Mouse (Mus musculus) intestine, embryonic 14.5 days (tissue): ENCODE results near the gene Plek2. TPM values are rescaled to one million over a fixed set of nuclear protein-coding genes. Genes with fewer than 3 reads are reported as not detected.
A peak's percentile ranks its signal among the peaks of the same experiment; 100 is the strongest.

Experiments
- ATAC-seq: fragments of 200-750 bp; cut with Nextera tagmentation; replicated peaks from 2 replicates; pipeline ENCODE4 v1.8.0; 2017; ENCODE audit warnings: low read depth, moderate number of reproducible peaks, moderate TSS enrichment, moderate library complexity; ENCODE audit not compliant: low FRiP score, low TSS enrichment
- DNase-seq: peaks from one replicate; pipeline ENCODE4 v3.0.0-alpha.2; 2018; ENCODE audit warnings: low spot score
- H3K27ac ChIP-seq: fragments of 300-500 bp; sonication (generic); 2 replicates; pipeline ENCODE4 v1.5.1; 2014; ENCODE audit warnings: low read depth, mild to moderate bottlenecking, control low read depth
- H3K27me3 ChIP-seq: fragments of 300-500 bp; sonication (generic); replicated peaks from 2 replicates; pipeline ENCODE4 v1.6.1; 2014; ENCODE audit warnings: low read length, control low read depth; ENCODE audit not compliant: control insufficient read depth, insufficient read depth
- H3K36me3 ChIP-seq: fragments of 300-500 bp; sonication (generic); 2 replicates; pipeline ENCODE4 v1.6.1; 2014; ENCODE audit warnings: low read length, control low read depth; ENCODE audit not compliant: control insufficient read depth, insufficient read depth
- H3K4me1 ChIP-seq: fragments of 300-500 bp; sonication (generic); replicated peaks from 2 replicates; pipeline ENCODE4 v1.6.1; 2014; ENCODE audit warnings: low read length, control low read depth, mixed read lengths; ENCODE audit not compliant: control insufficient read depth, insufficient read depth
- H3K4me2 ChIP-seq: fragments of 300-500 bp; sonication (generic); 2 replicates; pipeline ENCODE4 v1.6.1; 2014; ENCODE audit warnings: low read length
- H3K4me3 ChIP-seq: fragments of 300-500 bp; sonication (generic); 2 replicates; pipeline ENCODE4 v1.5.1; 2014; ENCODE audit warnings: low read depth, low read length, control low read depth, mixed read lengths
- H3K9ac ChIP-seq: fragments of 300-500 bp; sonication (generic); 2 replicates; pipeline ENCODE4 v1.6.1; 2014; ENCODE audit warnings: mild to moderate bottlenecking, low read length
- H3K9me3 ChIP-seq: fragments of 300-500 bp; sonication (generic); 2 replicates; pipeline ENCODE4 v1.6.1; 2016; ENCODE audit warnings: low read length, control low read depth; ENCODE audit not compliant: control insufficient read depth
- WGBS: fragments of 180-500 bp; shearing (Covaris S2); extraction: QIAGEN DNeasy Blood & Tissue Kit; methylation state at CpG from one replicate; pipeline ENCODE4 v1.1.7; 2014; 5-methylcytosine and 5-hydroxymethylcytosine counted together
- polyA plus RNA-seq: library from polyadenylated mRNA; unstranded; fragments of >200 nt; fragmentation: Nextera tagmentation; extraction: Ambion mirVana; gene quantifications from 2 replicates; pipeline ENCODE4 v1.2.1, GENCODE M21; 2014

Gene Plek2
- 13.6 and 16.2 TPM in 2 replicates for polyA plus RNA-seq

DNA sequence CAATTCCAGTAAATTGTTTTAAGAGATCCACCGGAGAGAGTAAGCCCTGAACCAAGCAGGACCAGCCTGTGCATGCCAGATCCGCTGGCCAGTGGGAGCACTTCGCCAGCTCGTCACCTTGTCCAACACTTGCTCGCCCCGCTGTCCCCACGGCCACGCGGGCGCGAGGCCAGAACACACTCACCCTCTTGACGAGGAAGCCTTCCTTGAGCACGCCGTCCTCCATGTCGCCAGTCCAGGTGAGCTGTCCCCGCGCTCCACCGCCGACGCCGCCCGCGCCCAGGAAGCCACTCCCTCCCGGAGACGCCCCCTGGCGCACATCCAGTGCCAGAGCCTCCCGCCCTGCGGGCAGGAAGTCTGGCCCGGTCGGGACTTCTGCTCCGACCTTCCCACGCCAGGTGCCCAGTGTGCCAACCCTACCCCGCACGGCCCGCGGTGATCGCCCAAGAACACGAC lies at the start of gene Plek2:
Gene Plek2, minus strand, starts transcription at position 258 of the 456 bp plus-strand sequence.
- H3K27ac ChIP-seq = no peak within 1 kb of the TSS
- H3K36me3 ChIP-seq = no peaks in the 10 kb centered on the region
- DNase-seq (peak; percentile 82), ATAC-seq (peak; percentile 73)
- H3K4me3 ChIP-seq = peak within 1 kb of the TSS; percentile 44
- H3K27me3 ChIP-seq = peaks cover 26% of the 10 kb centered on the region
- H3K9ac ChIP-seq = peak within 1 kb of the TSS; percentile 43; the same call in 1 of the 2 replicates
- H3K9me3 ChIP-seq = no peaks in the 10 kb centered on the region
- 3% methylated on average over 38 of the region's 38 CpGs for WGBS
- peak within 1 kb of the TSS; percentile 82 for H3K4me2 ChIP-seq
- peaks cover 9% of the 10 kb centered on the region; the same call in 1 of the 2 replicates for H3K4me1 ChIP-seq

DNA sequence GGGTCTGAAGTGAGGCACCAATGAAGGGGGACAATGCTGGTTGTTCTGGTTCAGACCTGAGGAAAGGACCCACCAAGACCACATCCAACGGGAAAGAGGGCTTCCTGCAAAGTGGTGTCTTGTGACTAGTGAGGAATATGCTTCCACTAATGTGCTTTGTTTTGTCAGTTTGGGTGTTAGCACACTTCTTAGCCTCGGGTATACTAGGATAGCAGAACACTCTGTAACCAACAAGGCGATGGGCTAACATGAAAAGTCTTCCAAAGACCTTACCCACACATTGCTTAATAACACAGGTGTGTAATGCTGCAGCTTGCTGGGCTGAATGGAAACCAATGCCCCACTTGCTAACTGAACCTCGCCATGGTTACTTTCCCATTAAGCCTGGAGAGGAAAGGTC lies 49.6 kb upstream of the Plek2 start:
- Histone ChIP-seq H3K4me2 (no peak overlapping the region), H3K4me3 (no peak overlapping the region), H3K9ac (no peak overlapping the region), H3K27ac (no peak overlapping the region), H3K27me3 (no peaks in the 10 kb centered on the region), H3K4me1 (no peaks in the 10 kb centered on the region), H3K9me3 (peaks cover 5% of the 10 kb centered on the region; the same call in 1 of the 2 replicates), H3K36me3 (no peaks in the 10 kb centered on the region)
- 85% methylated on average over 4 of the region's 4 CpGs for WGBS
- DNase-seq (no peak), ATAC-seq (no peak)

DNA sequence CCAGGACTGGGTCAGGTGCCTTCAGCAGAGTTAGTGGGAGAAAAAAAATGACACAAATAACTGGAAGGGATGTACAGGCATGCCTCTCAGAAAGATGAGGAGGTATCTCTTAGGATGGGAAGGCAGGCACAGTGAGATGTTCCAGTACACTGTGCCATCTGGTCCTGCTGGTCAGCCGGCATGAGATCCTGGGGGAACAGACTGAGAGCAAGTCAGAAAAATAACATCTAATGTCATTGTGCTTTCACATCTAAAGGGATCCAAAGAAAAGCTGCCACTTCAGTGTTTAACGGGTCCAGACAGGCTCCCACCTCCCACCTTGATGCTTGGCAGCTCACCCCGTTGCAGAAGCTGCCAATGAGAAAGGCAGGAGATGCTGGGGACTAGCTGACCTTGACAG lies 45.7 kb upstream of the Plek2 start:
- DNase-seq = no peak
- Histone ChIP-seq H3K4me1 (0 out of 2 replicates have a peak, but pooled peaks cover 5% of the 10 kb centered on the region), H3K9ac (no peak overlapping the region), H3K9me3 (peaks cover 5% of the 10 kb centered on the region; the same call in 1 of the 2 replicates), H3K27me3 (no peaks in the 10 kb centered on the region), H3K4me2 (no peak overlapping the region), H3K27ac (no peak overlapping the region), H3K36me3 (no peaks in the 10 kb centered on the region), H3K4me3 (no peak overlapping the region)
- 56% methylated on average over 3 of the region's 3 CpGs for WGBS
- ATAC-seq = no peak

DNA sequence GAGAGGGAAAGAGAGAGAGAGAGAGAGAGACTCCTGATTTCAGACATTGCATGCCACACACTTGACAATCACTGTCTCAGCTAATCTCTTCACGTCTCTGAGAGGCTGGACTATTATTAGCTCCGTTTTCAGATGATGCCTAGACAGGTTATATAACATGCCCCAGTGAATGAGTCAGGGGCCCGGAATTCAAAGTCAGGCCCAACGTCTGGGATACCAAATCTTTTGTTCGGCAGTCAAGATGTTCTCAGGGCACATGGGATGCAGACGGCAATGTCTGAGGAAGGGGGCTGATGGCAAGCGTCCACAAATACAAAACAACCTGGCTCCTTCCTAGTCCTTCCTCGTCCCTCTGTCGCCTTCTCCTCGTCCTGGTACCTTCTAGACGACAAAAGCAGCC lies 45.3 kb upstream of the Plek2 start:
- 65% methylated on average over 11 of the region's 11 CpGs for WGBS
- no peaks in the 10 kb centered on the region for H3K36me3 ChIP-seq
- H3K27me3 ChIP-seq = no peaks in the 10 kb centered on the region
- 0 out of 2 replicates have a peak, but pooled peaks cover 5% of the 10 kb centered on the region for H3K4me1 ChIP-seq
- H3K9ac ChIP-seq = no peak overlapping the region
- peaks cover 5% of the 10 kb centered on the region; the same call in 1 of the 2 replicates for H3K9me3 ChIP-seq
- no peak overlapping the region for H3K4me3 ChIP-seq
- no peak overlapping the region for H3K27ac ChIP-seq
- ATAC-seq = no peak
- no peak overlapping the region for H3K4me2 ChIP-seq
- DNase-seq = no peak

DNA sequence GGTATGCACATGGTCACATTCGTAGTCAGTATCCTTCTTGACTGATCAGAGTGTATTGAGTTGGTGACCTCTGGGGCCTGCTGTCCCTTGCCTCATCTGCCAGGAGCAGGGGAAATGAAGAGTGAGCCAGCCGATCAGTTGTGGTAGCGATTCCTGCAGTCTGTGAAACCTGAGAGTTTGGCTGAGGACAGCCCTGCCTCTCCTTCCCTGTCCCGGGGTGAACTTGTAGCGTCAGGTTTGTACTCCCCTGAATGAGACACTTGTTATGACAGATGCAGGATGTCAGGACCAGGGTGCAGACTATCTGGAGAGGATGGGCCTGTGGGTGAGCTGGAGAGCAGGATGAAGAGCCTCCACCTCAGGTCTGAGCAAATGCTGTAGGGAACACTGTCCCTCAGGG lies 40.9 kb upstream of the Plek2 start:
- Histone ChIP-seq H3K4me2 (no peak overlapping the region), H3K9ac (no peak overlapping the region), H3K4me3 (no peak overlapping the region), H3K27ac (no peak overlapping the region), H3K36me3 (no peaks in the 10 kb centered on the region), H3K4me1 (0 out of 2 replicates have a peak, but pooled peaks cover 5% of the 10 kb centered on the region), H3K27me3 (no peaks in the 10 kb centered on the region), H3K9me3 (no peaks in the 10 kb centered on the region)
- DNase-seq = no peak
- whole genome bisulfite sequencing = 46% methylated on average over 5 of the region's 5 CpGs
- ATAC-seq = no peak

DNA sequence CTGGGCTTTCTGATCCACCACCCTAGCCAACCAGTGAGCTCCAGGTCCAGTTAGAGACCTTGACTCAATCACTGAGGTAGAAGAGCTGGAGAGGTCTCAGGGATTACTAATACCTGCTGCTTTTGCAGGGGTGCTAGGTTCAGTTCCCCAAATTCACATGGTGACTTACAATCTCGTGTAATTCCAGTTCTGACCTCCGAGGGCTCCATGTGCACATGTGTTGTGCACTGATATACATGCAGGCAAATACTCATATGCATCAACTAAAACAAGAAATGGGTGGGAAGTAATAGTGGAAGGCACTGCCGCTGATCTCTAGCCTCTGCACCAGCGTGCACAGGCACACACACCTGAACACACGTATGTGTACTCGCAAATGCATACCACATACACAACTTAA lies 40.4 kb upstream of the Plek2 start:
- Histone ChIP-seq H3K9me3 (no peaks in the 10 kb centered on the region), H3K36me3 (no peaks in the 10 kb centered on the region), H3K9ac (no peak overlapping the region), H3K4me3 (no peak overlapping the region), H3K4me2 (no peak overlapping the region), H3K4me1 (0 out of 2 replicates have a peak, but pooled peaks cover 5% of the 10 kb centered on the region), H3K27me3 (no peaks in the 10 kb centered on the region), H3K27ac (no peak overlapping the region)
- ATAC-seq (no peak), DNase-seq (no peak)
- WGBS = 81% methylated on average over 6 of the region's 6 CpGs

DNA sequence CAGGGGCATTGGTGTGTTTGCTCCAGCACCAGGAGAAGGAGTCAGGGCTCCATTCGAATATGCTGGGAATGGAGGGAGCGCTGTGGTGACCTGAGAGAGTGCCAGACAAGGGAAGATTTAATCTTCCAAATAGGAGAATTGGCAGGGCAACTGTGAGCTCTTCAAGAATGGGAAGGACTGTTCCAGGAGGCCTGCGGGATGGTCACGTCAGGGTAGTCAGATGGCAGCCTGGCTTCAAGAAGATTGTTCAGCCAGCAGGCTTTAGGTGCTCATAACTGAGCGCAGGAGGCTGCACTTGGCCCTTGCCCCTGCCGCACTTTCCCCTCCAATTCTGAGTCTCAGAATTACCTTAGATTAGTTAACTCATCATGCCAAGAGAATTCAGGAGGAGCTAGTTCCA lies 36.2 kb upstream of the Plek2 start:
- DNase-seq (no peak), ATAC-seq (no peak)
- H3K4me3 ChIP-seq = no peak overlapping the region
- H3K4me2 ChIP-seq = no peak overlapping the region
- no peak overlapping the region for H3K27ac ChIP-seq
- no peak overlapping the region for H3K9ac ChIP-seq
- no peaks in the 10 kb centered on the region for H3K27me3 ChIP-seq
- 83% methylated on average over 6 of the region's 6 CpGs for WGBS
- no peaks in the 10 kb centered on the region for H3K36me3 ChIP-seq
- H3K9me3 ChIP-seq = no peaks in the 10 kb centered on the region
- no peaks in the 10 kb centered on the region for H3K4me1 ChIP-seq

DNA sequence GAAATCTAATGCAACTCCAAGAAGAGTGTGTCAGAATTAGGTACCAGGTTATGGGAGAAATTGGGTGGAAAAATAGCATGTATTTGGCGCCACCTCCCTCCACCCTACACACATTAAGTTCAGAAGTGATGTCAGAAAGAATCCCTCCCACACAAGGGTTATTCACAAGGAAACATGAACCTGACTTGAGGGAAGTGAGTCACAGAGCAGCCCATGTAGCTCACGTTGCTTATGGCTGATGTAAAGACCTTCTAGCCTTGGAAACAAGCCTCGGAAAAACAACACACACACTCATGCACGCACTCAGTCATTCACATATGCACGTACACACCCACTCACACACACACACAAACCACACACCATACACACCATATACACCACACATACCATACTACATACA lies 33.3 kb upstream of the Plek2 start:
- H3K9me3 ChIP-seq = no peaks in the 10 kb centered on the region
- DNase-seq (no peak), ATAC-seq (no peak)
- no peaks in the 10 kb centered on the region for H3K4me1 ChIP-seq
- WGBS = 85% methylated on average over 5 of the region's 5 CpGs
- H3K4me2 ChIP-seq = no peak overlapping the region
- no peaks in the 10 kb centered on the region for H3K27me3 ChIP-seq
- H3K36me3 ChIP-seq = no peaks in the 10 kb centered on the region
- no peak overlapping the region for H3K4me3 ChIP-seq
- no peak overlapping the region for H3K27ac ChIP-seq
- no peak overlapping the region for H3K9ac ChIP-seq

DNA sequence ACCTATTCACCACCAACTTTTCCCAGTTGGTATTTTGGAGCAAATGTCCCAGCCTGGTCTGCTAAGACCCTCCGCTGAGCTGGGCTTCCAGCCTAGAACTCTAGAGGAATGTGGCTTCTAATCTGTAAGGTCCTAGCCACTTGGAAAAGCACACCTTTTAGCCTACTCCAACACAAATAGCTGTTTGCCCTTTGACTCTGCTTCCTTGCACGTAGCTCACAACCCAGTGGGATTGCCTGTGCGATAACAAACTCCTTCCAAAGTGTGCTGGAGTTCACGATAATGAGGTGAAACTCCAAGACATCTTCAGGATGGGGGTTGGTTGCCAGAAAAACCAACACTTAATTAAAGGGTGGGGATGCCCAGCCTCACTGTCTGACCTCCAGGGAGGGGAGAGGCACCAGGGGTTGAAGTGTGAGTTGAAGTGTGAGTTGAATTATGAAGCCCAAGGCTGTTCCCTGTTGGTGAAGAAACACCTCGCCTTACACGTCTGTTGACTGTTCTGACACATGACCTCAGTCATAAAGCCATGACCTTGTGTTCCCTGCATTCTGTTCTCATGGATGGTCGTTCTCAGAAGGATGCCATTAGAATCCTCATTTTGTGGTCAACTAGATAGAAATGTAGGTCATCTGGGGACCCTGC lies 32.8 kb upstream of the Plek2 start:
- no peak for ATAC-seq

More for the DNA sequence above, 32.8 kb upstream of the Plek2 start:
- Histone ChIP-seq H3K27ac (no peak overlapping the region), H3K9ac (no peak overlapping the region), H3K4me2 (no peak overlapping the region), H3K36me3 (no peaks in the 10 kb centered on the region), H3K9me3 (no peaks in the 10 kb centered on the region), H3K4me3 (no peak overlapping the region), H3K4me1 (no peaks in the 10 kb centered on the region), H3K27me3 (no peaks in the 10 kb centered on the region)
- 64% methylated on average over 7 of the region's 7 CpGs for WGBS
- DNase-seq = no peak
